Mouse (Mus musculus) natural killer cell, adult 2 months (primary cell): ENCODE measurements around the gene Creld1.

Source experiments
- DNase-seq, 2 experiments: peaks; one replicate each; pipeline ENCODE4 v3.0.0; 2022; ENCODE audit warnings: low spot score in 2 of 2

The Creld1 gene

GRCm38 (mm10) chr6:113508272-113508946 lies 25.3 kb downstream of the Creld1 start:
- DNase-seq: no peak

GRCm38 (mm10) chr6:113508947-113509280 lies 25.8 kb downstream of the Creld1 start:
- no peak for DNase-seq

DNA sequence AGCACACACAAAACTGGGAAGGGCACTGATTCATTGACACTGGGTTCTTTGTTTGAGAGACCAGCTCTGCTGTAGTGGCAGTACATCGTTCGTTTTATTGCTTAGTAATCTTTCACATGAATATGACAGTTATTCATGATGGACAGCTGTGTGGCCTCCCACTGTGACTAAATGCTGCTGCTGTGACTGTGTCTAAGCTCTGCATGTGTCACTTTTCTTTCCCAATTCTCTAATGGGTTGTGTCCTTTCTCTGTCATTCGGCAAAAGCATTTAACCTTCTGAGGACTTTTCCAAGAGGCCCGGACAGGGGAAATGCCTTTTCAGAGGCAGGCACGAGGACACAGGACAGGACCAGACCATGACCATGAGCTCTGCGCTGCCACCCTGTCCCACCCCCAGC lies 30.8 kb downstream of the Creld1 start:
- no peak for DNase-seq

DNA sequence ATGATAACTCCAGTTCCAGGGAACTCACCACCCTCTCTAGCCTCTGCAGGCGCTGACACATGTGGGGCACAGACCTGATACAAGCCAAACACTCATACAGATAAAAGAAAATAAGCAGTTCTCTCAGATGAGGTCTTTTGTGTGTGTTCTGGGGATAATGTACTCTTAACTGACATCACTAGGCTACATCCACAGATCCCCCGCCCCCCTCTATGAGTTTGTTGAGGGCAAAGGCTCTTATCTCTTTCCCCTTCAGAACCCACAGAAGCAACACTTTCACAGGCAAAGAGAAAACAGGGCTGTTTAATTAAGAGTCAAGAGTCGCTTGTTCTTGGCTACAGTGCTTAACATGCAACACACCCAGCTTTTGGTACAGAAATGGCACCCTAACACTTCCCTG lies 31.5 kb downstream of the Creld1 start:
- no peak for DNase-seq

GRCm38 (mm10) chr6:113517434-113518080 lies 34.5 kb downstream of the Creld1 start:
- no peak for DNase-seq

- no peak for DNase-seq
These were observed 39.2 kb downstream of the Creld1 start for GRCm38 (mm10) chr6:113522310-113522709.

- no peak for DNase-seq
These were observed 40.3 kb downstream of the Creld1 start for GRCm38 (mm10) chr6:113523420-113523819.

- peak; percentile 88 to 90 for DNase-seq
These were observed 48.1 kb downstream of the Creld1 start, which contains the start of the genes Emc3 and Fancd2 for GRCm38 (mm10) chr6:113530932-113531839. TSS of gene Emc3 (minus strand) at chr6:113531652. TSS of gene Fancd2 (plus strand) at chr6:113531682.

DNA sequence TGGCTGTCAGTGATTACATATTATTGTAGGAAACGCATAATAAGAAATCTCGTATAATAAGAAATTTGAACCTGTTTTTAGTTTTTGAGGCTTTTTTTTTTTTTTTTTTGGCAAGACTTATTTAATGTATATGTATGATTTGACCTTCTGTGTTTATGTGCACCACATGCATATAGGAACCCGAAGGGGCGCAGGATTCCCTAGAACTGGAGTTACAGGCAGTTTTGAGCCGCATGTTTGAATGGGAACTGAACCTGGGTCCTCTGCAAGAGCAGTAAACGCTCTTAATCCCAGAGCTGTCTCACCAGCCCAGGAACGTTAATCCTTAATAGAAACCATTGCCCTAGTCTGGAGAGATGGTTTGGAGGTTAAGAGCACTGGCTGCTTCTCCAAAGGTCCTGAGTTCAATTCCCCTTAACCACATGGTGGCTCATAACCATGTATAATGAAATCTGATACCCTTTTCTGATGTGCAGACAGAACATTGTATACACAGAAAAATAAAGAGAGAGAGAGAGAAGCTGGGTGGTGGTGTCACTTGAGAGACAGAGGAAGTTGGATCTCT lies 48.8 kb downstream of the Creld1 start:
- no peak for DNase-seq

DNA sequence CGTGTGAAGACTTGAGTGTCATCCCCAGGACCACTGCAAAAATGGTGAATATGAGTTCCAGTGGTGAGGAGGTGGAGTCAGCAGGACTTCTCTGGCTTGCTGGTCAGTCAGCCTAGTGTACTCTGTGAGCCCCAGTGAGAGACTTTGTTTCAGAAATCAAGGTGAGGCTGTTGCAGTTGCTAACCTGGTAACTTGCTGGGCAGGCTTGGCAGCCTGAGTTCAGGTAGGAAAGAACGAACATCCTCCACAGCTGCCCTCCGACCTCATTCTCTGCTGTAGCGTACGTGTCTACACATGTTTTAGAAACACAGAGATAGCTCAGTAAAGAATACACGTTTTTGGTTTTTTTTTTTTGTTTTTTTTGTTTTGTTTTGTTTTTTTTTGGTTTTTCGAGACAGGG lies 51.8 kb downstream of the Creld1 start:
- DNase-seq: no peak

GRCm38 (mm10) chr6:113541610-113542009 lies 58.5 kb downstream of the Creld1 start:
- DNase-seq: no peak
